Mouse (Mus musculus) MN1 (cell line): Measurements from ENCODE around the gene Pnpla1.

ENCODE experiments used
- DNase-seq: peaks from one replicate; pipeline ENCODE4 v3.0.0-alpha.2; 2016; ENCODE audit warnings: low spot score

The Pnpla1 gene

DNA sequence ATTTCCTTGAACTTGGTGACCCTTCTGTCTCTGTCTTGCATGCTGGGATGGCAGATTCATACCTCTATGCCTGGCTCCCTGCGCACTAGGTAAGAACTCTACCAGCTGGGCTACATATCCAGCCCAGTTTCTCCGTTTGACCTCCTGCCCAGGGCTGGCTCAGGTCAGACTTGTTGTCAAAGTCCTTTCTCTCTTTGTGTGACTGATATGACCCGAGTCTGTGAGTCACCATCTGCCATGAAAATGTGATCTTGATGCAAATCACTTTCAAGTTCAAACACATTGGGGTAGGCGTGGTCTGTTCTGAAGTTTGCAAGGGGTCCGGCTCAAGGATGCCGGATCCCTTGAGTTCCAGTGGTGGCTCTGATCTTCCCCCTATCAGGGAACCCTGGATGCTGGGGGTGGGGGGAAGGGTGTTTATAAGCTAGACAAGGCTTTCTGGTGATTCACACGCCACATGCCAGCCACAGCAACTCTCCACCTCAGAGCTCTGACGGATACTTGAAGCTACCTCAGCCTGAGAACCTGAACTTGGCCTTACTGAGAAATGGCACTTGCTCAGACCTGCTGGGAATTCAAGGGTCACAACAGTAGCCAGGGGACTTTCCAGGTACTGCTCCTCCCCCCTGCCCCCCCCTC, 66.9 kb downstream of the Pnpla1 start:
- no peak for DNase-seq

DNA sequence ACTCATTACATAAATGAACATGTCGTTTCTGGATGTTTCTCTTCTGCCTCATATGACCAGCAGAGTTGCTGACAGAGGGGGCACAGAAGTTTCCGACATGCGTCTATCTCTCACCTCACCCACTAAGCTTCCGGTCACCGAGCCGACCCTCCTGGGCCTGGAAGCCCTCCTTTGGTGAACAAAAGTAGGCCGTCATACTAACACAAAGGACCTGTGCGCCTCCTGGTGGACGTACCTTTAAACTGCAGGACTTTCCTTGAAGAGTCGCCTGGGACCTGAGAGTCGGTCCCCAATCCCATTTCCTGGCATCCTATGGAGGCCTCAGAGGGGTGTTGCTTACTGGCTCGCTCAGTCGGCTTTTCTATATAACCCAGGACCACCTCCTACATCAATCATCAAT, 68.2 kb downstream of the Pnpla1 start:
- peak; percentile 76 for DNase-seq

DNA sequence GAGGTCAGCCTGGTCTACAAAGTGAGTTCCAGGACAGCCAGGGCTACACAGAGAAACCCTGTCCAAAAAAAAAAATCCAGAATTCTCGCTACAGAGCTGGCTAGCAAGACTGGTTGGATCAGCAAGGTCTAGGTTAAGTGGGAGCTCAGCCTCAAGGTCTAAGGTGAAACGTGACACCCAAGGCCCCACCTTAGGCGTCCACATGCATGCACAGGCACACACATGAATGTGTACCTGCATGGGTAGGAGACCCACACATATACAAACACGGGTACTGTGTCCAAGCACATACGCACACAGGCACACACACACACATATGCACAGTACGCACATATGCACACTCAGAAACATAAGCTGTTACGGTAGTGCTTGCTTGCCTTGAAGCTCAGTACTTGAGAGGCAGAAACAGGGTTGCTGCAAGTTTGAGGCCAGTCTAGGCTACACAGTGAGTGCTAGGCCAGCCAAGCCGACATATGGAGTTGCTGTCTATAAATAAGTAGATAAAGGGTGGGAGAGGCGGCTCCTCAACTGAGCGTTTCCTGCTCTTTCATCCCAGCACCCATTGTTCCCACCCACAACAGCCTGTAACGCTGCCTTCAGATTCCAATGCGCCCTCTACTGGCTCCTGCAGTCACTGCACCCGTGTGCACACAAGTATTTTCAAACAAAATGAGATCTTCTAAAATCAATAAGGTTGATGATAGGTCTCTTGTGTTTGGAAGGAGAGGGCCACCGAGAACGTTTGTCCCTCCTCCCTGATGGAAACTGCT, 68.8 kb downstream of the Pnpla1 start:
- peak; percentile 54 for DNase-seq

DNA sequence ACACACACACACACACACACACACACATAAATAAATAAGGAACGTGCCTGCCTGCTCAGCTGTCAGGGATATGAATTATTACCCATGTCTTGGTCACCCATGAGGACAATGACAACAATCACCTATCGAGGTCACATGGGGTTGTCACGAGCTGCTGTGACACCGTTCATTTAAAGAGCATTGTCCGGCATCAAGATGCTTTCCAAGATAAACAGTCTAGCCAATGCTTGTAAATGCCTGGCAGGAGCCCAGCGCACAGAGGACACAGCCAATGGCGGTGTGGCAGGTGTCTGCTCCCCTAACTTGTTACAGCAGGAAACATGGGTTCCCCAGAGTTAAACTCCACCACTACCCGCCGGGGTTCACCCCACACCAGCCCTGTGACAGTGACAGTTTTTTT, 69.8 kb downstream of the Pnpla1 start:
- no peak for DNase-seq

GRCm38 (mm10) chr17:28929369-28929768, 71.2 kb downstream of the Pnpla1 start:
- no peak for DNase-seq

DNA sequence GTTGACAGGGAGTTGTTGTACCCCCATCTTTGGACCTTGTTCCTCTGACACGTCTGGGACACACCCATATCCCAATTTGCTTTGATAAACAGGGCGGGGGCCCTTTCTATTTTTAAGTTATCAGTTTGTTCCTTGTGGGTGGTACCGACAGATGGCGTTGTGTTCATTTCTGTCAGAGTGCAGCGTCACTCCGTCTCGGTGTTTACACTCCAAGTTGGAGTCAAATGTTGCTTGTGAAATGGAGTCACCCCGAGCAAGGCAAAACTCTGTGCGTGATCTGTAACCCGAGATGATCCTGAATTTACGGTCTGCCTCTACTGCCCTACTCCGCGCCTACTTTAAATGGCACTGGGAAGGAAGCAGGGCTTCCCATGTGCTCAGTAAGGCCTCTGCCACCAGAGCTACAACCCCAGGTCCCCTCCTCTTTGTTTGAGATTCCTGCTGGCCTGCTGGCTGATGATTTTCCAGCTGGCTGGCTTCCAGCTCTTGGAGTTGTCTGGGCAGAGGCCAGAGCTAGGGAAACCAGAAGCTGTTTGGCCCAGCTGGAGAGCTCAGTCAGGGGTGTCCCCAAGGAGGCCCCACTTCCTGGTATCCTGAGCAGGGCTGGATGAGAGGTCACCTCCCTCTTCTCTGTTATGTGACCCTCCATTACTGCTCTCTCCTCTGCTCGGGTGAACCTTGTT, 72.3 kb downstream of the Pnpla1 start:
- DNase-seq, result peak; percentile 96

DNA sequence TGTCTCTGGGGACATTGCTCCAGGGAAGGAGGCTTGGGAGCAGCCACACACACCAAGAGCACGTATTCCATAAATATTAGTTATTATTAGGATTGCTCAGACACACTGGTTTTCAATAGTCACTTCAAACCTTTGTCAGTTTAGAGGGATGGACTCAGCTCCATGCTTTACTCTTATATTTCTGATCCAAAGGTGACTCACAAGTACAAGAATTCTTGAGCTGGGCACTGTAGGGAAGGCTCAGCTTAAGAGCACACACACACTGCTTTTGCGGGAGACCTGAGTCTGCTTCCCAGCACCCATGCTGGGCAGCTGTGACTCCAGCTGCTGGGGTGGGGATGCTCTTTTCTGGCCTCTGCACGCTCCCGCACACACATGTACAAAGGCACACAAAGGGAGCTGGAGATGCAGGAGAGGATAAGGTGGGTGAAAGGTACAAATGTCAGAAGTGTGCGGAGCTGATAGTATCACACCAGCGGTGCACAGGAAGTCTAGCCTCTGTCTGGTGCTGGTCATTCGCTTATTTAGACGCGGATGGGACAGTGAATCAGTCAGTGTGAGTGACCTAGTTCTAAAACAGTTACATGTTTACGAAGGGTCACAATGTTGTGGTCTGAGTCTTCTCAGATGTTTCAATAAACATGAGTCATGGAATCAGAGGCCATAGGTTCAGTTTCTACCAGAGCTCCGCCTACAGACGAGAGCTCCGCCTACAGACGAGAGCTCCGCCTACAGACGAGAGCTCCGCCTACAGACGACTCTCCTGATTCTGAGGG, 73.4 kb downstream of the Pnpla1 start:
- DNase-seq, result peak; percentile 34

- no peak for DNase-seq
These were observed 74.1 kb downstream of the Pnpla1 start for GRCm38 (mm10) chr17:28932274-28932673.

GRCm38 (mm10) chr17:28934120-28934916, 76.1 kb downstream of the Pnpla1 start:
- DNase-seq, result no peak

DNA sequence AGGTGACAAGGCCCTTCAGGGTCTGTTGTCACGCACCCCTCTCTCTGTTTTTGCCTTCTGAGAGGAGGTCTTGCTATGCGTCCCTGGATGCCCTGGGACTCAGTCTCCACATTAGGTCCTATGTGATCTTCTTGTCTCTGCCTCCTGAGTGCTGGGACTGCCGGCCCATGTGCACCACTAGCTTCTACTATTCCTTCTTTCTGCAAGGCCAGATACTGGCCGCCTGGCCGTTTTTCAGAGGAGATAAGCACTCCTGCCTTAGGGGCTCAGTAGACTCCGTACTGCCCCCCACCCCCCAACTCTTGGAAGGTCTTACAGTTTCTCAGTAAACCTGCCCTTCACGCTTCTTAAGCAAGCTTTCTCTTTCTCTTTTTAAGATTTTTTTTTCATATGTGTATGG, 77.9 kb downstream of the Pnpla1 start:
- no peak for DNase-seq

DNA sequence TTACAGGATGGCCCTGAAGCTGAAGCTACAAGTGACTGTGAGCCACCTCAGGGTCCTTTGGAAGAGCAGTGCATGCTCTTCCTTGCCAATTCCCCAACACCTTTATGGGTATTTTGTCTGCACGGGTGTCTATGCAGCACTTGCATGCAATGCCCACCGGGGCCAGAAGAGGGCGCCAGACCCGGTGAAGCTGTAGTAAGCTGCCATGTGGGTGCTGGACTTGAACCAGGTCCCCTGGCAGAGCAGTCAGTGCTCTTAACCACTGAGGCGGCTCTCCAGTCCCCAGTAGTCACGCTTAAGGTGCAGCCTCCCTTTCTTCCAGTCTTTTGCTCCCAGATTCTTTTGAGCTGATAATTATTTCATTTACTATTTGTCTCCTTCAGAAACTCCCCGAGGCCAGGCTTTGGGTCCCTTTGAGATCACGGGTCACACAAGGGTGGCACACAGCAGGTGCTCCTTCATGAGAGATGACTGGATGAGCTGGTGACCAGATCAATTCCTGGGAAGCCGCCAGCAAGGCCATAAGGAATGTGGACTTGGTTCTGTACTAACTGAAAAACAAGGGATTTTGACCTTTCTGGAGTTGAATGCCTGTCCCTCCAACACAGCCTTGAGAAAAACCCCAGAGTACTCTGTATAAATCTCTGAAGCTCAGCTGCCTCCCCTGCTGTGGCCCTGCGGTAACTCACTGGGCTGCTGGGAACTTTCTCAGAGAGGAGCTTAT, 78.6 kb downstream of the Pnpla1 start:
- no peak for DNase-seq
